Mouse (Mus musculus): ENCODE results near the gene Zfp706.

GRCm38 (mm10) chr15:36985567-36985925 is 22.0 kb downstream of the Zfp706 start:
- no peak for TF ChIP-seq CTCF (IDR thresholded peaks at IDR 0.05; ENCODE audit: low read depth)
- peak; percentile 93 for TF ChIP-seq EP300 (IDR thresholded peaks at IDR 0.05; ENCODE audit: low read depth)

All from heart, postnatal 0 days (tissue).